Mouse (Mus musculus) frontal cortex, postnatal 14 days (tissue): Measurements from ENCODE around the gene Tm4sf5.
A peak's percentile ranks its signal among the peaks of the same experiment; 100 is the strongest.
"Not testable (repeated sequence)": the region's sequence is repeated elsewhere in the genome, so short reads cannot be mapped to it uniquely, and the experiment has no call there.

Experiments used
- DNase-seq, 2 experiments: peaks; one replicate each; pipeline ENCODE4 v3.0.0; 2022; ENCODE audit warnings: low spot score in 2 of 2

Tm4sf5 gene

GRCm38 (mm10) chr11:70509753-70510564 lies 4.9 kb downstream of the Tm4sf5 start:
- peak in 1 of 2 experiments; percentile 22 for DNase-seq

DNA sequence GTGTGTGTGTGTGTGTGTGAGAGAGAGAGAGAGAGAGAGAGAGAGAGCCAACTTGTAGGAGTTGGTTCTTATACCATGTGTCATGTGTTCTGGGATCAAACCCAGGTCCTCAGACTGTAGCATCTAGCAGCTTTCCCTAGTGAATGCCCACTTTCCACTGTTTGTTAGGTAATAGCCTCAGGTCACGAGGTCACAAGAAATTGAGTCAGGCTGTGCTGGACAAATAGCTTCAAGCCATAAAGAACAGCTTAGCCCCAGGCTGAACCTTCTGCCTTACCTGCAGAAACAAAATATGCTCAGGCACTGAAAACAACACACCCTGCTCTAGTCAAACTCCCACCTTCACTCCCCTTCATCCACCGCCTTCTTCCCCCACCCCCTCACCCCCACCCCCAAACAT lies 6.2 kb downstream of the Tm4sf5 start:
- no peak for DNase-seq

- no peak for DNase-seq
Measured at GRCm38 (mm10) chr11:70511825-70512224, 6.8 kb downstream of the Tm4sf5 start.

DNA sequence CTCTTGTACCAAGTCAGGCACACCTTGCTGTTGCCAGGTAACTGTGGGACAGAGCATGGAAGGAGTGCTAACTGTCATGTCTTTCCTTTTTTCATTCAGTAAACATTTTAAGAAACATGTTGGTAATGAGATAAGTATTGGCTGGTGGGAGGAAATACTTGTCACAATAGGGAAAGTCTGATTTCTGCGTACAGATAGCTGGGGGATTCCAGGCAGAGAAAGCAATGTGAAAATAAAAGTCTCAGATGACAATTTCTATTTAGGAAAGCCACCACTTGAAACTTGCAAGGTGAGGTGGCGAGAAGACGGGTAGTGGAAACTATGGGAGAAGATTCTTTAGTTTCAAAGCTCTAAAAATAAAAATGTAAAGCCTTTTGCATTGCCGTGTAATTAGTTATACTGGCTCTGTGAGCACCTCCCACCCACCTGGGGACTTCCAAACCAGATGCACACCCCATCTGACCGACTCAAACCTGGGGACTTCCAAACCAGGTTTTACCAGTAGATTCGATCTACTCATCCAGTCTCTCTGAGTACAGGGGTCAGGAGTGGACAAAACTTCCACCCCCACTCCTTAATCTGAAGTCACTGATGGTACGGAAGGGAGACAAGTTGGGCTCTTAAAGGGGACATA lies 7.8 kb downstream of the Tm4sf5 start:
- no peak for DNase-seq

GRCm38 (mm10) chr11:70513520-70513919 lies 8.5 kb downstream of the Tm4sf5 start:
- DNase-seq, result no peak

DNA sequence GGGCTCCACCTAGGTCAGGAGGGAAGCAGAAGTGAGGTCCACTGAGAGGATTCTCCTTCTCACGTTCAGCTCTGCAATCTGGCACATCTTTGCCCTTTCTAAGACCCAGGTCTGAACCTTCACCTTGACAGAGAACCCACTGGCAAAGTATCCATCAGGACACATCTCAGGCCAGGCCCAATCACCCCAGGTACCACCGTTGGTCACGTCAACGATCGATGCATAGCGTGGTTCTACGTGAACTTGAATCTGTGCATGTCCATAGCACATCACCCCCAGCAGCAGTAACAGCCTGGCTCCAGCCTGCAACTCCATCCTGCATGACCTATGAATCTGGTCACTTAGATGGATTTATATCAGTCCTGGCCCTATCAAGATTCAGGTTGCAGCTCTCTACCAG lies 9.2 kb downstream of the Tm4sf5 start, which contains the start of gene Vmo1:
Gene Vmo1, minus strand, starts transcription at position 329 of the 400 bp plus-strand sequence.
- DNase-seq, result no peak

DNA sequence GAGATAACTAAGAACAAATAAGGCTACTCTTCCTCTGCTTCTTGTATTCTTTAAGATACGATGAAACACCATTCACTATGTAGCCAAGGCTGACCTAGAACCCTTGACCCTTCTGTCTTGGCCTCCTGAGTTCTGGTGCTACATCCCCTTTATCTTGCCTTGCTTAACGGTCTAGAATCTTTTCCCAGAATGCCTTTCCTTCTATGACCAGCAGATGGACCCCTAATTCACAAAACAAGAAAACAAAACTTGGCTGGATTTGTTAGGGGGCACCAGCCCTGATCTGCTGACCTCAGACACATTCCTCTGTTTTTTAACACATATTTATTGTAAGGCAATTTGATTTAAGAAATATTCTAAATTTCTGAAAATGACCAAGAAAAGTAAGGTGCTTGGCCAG lies 11.3 kb downstream of the Tm4sf5 start:
- no peak for DNase-seq

GRCm38 (mm10) chr11:70518436-70518835 lies 13.4 kb downstream of the Tm4sf5 start:
- DNase-seq, result no peak

DNA sequence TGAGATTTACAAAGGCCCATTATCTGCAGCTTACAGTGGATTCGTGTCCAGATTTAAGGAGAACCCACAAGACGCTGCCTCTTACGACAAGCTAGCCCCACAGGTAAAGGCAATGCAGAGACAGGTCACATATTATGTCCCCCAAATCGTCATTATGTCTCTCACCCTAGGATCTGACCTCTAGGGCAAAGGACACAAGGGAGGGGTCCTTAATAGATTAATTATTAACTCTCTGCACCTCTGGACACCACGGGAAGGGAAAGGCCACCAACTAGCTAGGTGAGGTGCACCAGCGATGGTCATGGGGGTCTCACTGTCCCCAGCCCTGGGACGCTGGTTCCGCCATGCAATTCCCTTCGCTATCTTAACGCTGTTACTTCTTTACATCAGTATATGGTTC lies 13.9 kb downstream of the Tm4sf5 start, which contains the start of gene Gltpd2:
Gene Gltpd2, plus strand, starts transcription at position 274 of the 400 bp plus-strand sequence.
- DNase-seq, result no peak

DNA sequence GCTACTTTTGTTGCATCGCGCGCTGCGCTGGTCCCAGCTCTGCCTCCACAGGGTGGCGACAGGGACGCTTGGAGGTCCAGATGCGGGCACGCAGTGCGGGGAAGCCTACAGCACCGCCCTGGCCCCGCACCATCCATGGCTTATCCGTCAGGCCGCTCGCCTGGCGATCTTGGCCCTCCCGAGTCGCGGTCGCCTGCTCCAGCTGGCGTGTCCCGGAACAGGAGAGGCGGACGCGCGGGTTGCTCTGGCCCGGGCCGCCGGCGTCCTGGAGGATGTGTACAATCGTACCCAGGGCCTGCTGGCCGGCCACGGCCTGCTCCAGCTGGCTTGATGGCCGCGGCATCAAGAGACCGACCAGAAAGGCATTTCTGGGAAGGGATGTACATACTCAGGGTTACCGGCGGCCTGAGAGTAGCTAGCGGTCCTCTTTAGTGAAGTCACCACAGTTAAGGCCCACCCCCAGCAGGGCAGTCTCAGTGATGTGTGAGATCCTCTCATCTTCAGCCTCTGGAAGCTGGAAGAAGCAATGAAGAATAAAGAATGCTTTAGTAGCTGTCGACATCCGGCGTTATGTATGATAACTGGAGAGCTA lies 15.2 kb downstream of the Tm4sf5 start:
- no peak for DNase-seq

- not testable (repeated sequence) for DNase-seq
Measured at GRCm38 (mm10) chr11:70523306-70523989, 18.4 kb downstream of the Tm4sf5 start.

DNA sequence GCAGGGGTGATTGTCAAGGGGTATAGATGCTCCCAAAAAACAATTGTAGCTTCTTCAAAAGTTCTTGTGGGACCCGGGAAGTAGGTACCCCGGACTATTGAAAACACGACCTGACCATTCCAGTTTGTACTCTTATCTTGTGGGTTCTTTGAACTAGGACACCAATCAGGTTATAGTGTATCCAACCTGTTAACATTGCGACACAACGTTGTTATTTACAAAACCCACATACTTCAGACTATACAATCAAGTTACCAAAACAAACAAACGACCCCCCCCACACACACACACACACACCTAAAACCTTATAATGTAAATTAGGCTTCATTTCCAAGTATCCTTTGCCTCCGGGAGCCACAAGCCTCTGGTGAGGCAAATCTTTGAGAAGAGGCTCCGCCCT lies 19.7 kb downstream of the Tm4sf5 start:
- DNase-seq, result no peak

- peak; percentile 88 to 93 for DNase-seq
Measured at GRCm38 (mm10) chr11:70525184-70525678, 20.2 kb downstream of the Tm4sf5 start, which contains the start of gene Psmb6. Gene Psmb6, plus strand, starts transcription at chr11:70525367.

GRCm38 (mm10) chr11:70525726-70526125 lies 20.7 kb downstream of the Tm4sf5 start:
- no peak for DNase-seq

DNA sequence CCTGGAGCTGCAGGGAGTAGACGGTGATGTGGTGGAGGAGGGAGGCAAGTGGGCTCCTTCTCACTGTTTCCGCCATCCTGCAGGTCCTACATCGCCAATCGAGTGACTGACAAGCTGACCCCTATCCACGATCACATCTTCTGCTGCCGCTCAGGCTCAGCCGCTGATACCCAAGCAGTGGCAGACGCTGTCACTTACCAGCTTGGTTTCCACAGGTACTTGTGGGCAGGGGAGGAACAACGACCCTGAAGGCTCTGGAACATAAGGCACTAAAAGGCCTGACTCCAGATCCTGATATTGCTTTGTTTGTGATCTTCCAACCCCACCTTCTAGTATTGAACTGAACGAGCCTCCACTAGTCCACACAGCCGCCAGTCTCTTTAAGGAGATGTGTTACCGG lies 21.2 kb downstream of the Tm4sf5 start:
- DNase-seq, result no peak

- DNase-seq, result no peak
Measured at GRCm38 (mm10) chr11:70528610-70529009, 23.6 kb downstream of the Tm4sf5 start.

DNA sequence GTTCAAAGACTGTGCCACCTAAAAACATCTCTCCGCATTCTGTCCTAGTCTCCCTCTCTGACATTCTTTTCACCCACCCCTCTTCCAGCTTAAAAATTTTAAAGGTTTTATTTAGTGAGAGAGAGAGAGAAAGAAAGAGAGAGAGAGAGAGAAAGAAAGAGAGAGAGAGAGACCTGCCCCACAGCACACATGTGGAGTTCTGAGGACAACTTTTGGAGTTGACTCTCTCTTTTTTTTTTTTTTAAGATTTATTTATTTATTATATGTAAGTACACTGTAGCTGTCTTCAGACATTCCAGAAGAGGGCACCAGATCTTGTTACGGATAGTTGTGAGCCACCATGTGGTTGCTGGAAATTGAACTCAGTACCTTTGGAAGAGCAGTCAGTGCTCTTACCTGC lies 26.0 kb downstream of the Tm4sf5 start:
- DNase-seq, result not testable (repeated sequence)

DNA sequence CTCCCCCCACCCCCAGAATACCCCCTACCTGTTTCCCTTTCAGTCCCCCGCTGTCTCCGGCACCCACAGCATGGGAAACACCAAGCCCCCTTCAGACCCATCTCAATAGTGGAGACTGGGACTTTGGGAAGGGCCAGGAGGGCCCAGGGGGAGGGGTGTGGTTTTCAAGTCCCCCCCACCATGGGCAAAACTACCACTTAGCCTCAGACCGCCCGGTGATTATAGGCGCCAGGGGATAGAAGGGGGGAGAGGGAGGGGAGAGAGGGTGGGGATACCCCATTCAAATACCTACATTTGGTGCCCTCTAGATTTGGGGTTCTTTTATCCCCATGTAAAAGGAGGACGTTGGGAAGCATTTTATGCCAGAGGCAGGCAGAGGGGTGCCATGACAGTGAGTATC lies 27.8 kb downstream of the Tm4sf5 start, which contains the start of gene Gm40193:
Gene Gm40193, minus strand, starts transcription at position 101 of the 400 bp plus-strand sequence.
- no peak for DNase-seq

DNA sequence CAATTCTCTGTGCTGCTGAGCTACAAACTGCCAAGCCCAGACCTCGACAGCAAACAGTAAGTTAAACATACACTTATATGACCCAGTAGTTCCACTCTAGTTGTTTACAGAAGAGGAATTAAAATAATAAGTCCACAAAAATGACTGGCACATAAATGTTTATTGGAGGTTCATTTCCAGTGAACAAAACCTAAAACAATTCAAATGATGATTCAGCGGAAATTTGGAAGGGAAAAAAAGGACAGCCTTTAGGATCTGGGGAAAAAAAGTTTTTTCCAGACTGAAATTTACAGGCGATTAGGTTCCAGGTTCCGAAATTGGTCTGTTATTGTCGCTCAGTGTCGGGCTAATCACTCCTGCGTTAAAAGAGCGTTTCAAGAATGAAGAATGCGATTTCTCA lies 34.4 kb downstream of the Tm4sf5 start:
- no peak for DNase-seq

DNA sequence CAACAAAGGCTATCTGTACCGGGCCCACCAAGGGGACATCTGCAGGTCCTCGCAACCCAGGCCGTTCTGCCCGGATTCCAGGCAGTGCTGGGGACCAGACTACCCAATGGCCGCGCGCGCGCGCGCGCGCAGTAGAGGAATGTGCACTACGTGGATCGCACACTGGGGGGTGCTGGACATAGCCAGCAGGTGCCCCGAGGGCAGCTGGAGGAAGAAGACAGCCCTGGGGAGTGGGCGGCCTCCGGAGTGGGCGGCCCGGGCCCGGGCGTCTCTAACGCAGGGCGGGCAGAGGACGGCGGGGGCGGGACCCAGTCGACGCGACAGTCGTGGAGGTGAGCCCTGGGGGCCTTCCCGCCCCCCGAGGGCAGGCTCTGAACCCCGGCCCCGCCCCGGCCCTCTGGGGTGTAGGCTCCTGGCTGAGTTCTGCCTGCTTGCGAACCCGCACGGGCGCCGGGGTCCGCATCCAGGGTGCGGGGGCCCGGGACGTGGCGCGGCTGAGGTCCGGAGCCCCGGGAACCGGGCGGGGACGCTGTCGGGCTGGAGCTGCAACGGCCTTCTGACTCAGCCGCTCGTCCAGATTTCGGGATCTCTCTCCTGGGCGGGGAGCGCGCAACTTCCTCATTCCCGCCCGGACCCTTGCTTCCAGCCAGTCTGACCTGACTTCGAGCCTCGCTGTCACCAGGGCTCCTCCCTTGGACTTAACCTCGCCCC lies 35.0 kb downstream of the Tm4sf5 start, which contains the start of gene Pld2:
Gene Pld2, plus strand, starts transcription at position 188 of the 711 bp plus-strand sequence.
- peak; percentile 55 to 60 for DNase-seq

DNA sequence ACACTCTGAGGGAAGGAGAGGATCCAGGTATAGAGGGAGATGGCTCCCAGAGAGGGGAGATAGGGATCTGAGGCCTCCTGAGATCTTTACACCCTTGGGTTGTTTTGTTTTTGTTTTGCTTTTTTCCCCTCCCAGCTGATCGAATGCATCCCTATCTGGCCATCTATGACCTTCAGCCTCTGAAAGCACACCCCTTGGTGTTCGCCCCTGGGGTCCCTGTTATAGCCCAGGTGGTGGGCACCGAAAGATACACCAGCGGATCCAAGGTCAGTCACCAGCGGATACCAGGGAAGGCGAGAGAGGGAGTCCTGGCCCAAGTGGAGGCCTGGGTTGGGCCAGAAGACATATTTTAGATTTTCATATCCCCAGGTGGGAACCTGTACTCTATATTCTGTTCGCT lies 35.9 kb downstream of the Tm4sf5 start:
- no peak for DNase-seq
